Mouse (Mus musculus) stomach, embryonic 16.5 days (tissue): ENCODE measurements around the gene Col6a4. TPM values are rescaled to one million over a fixed set of nuclear protein-coding genes. Genes with fewer than 3 reads are reported as not detected.

ENCODE experiments used
- ATAC-seq: fragments of 200-750 bp; cut with Nextera tagmentation; 2 replicates; pipeline ENCODE4 v1.8.0; 2017; ENCODE audit warnings: moderate number of reproducible peaks, moderate TSS enrichment; ENCODE audit not compliant: insufficient read depth, low FRiP score
- H3K27ac ChIP-seq: fragments of 300-500 bp; sonication (generic); 2 replicates; pipeline ENCODE4 v1.5.1; 2014; ENCODE audit warnings: low read length
- H3K27me3 ChIP-seq: fragments of 300-500 bp; sonication (generic); 2 replicates; pipeline ENCODE4 v1.6.1; 2014; ENCODE audit warnings: low read length, control low read depth, mixed read lengths; ENCODE audit not compliant: control insufficient read depth, insufficient read depth
- H3K36me3 ChIP-seq: fragments of 300-500 bp; sonication (generic); 2 replicates; pipeline ENCODE4 v1.6.1; 2014; ENCODE audit warnings: low read length; ENCODE audit not compliant: control insufficient read depth, insufficient read depth
- H3K4me1 ChIP-seq: fragments of 300-500 bp; sonication (generic); 2 replicates; pipeline ENCODE4 v1.6.1; 2014; ENCODE audit warnings: low read length, control low read depth, mixed read lengths; ENCODE audit not compliant: control insufficient read depth, insufficient read depth
- H3K4me2 ChIP-seq: fragments of 300-500 bp; sonication (generic); 2 replicates; pipeline ENCODE4 v1.6.1; 2014; ENCODE audit warnings: low read depth, low read length, mixed read lengths
- H3K4me3 ChIP-seq: fragments of 300-500 bp; sonication (generic); replicated peaks from 2 replicates; pipeline ENCODE4 v1.5.1; 2014; ENCODE audit warnings: mild to moderate bottlenecking, low read length
- H3K9ac ChIP-seq: fragments of 300-500 bp; sonication (generic); 2 replicates; pipeline ENCODE4 v1.6.1; 2014; ENCODE audit warnings: low read length
- H3K9me3 ChIP-seq: fragments of 300-500 bp; sonication (generic); replicated peaks from 2 replicates; pipeline ENCODE4 v1.6.1; 2016; ENCODE audit warnings: low read length, control low read depth; ENCODE audit not compliant: control insufficient read depth
- WGBS: fragments of 180-500 bp; shearing (Covaris S2); extraction: QIAGEN DNeasy Blood & Tissue Kit; methylation state at CpG from one replicate; pipeline ENCODE4 v1.1.7; 2014; 5-methylcytosine and 5-hydroxymethylcytosine counted together
- polyA plus RNA-seq: library from polyadenylated mRNA; unstranded; fragments of >200 nt; fragmentation: Nextera tagmentation; extraction: Ambion mirVana; gene quantifications from 2 replicates; pipeline ENCODE4 v1.2.1, GENCODE M21; 2015

Col6a4 gene
- polyA plus RNA-seq, 1 experiment from 2014 or later: 46.3 TPM

DNA sequence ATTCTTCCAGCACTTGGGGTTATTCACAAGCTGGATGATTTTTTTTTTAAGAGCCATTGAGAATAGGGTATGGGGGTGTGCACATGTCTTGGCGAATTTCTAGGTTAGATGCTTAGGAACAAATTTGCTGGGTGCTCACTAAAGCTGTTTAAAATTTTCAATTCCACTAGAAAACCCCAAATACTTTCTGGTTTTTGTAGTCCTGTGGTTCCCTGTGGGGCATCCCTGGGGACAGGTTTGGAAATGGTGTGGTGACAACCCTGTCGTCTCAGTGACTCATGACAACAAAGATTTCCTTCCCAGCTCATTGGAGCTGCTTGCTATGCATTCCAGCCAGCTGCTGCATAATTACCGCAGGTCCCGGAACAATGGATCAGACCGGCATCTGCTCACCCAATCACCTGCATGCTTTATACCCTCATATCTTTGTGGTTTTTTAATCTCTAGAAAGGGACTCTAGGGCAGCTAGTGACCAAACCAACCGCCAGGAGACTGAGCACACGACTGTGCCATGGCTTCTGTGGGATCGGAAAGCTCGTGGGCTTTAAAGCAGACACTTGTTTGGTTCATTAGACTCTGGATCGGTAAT lies 111.6 kb downstream of the Col6a4 start:
- no peak overlapping the region for H3K27ac ChIP-seq
- no peak overlapping the region for H3K4me2 ChIP-seq
- H3K27me3 ChIP-seq: no peaks in the 10 kb centered on the region
- WGBS: 43% methylated on average over 10 of the region's 10 CpGs
- H3K4me1 ChIP-seq: no peaks in the 10 kb centered on the region
- H3K9ac ChIP-seq: no peak overlapping the region
- H3K4me3 ChIP-seq: no peak overlapping the region
- no peak for ATAC-seq
- H3K9me3 ChIP-seq: no peaks in the 10 kb centered on the region
- H3K36me3 ChIP-seq: no peaks in the 10 kb centered on the region

DNA sequence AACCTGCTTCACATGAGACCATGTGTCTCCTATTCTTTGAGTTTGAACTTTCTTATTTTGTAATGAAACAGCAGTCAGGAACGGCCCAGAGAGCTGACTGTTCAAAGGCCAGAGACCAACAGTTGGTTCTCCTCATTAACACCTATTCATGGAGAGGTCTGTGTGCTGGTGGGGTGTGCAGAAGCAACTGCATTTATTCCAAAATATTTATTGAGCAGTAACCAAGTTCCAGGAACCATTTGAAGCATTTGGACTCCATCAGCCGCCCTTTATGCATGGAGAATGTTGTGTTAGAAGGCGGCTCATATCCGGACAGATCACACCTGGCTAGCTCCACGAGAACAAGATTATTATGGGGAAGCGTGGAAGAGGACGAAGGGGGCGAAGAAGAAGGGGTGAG lies 118.1 kb downstream of the Col6a4 start:
- H3K27ac ChIP-seq: no peak overlapping the region
- H3K4me1 ChIP-seq: no peaks in the 10 kb centered on the region
- no peaks in the 10 kb centered on the region for H3K36me3 ChIP-seq
- no peaks in the 10 kb centered on the region for H3K9me3 ChIP-seq
- no peak overlapping the region for H3K9ac ChIP-seq
- H3K4me2 ChIP-seq: no peak overlapping the region
- WGBS: 74% methylated on average over 8 of the region's 8 CpGs
- no peaks in the 10 kb centered on the region for H3K27me3 ChIP-seq
- ATAC-seq: no peak; the same call in 1 of the 2 replicates
- no peak overlapping the region for H3K4me3 ChIP-seq

- H3K27me3 ChIP-seq: no peaks in the 10 kb centered on the region
- no peaks in the 10 kb centered on the region for H3K4me1 ChIP-seq
- H3K36me3 ChIP-seq: no peaks in the 10 kb centered on the region
- WGBS: 21% methylated on average over 13 of the region's 13 CpGs
- H3K9ac ChIP-seq: no peak overlapping the region
- H3K4me2 ChIP-seq: 0 out of 2 replicates have a peak overlapping the region, but pooled peaks have one; percentile 17
- H3K9me3 ChIP-seq: no peaks in the 10 kb centered on the region
- H3K27ac ChIP-seq: no peak overlapping the region
- no peak overlapping the region for H3K4me3 ChIP-seq
- no peak for ATAC-seq
These were observed 119.7 kb downstream of the Col6a4 start for GRCm38 (mm10) chr9:105976871-105977270.

DNA sequence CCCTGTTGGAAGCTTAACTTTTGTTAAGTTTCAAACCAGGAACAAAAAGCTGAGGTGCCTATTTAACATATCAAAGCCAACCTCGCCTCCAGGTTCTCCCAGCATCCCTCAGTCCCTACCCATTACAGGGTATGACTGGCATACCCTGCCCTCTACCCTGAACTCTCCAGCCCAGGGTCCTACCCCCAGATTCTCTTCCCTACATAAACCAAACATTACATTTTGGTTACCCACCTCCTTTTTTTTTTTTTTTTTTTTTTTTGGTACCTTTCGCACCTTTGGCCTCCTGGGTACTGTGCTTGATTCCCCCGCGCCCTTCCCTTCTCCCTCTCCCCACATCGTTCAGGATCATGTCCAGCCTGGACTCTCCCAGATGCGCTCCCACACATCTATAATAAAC lies 120.3 kb downstream of the Col6a4 start:
- 48% methylated on average over 6 of the region's 6 CpGs for WGBS
- no peaks in the 10 kb centered on the region for H3K36me3 ChIP-seq
- H3K27ac ChIP-seq: no peak overlapping the region

GRCm38 (mm10) chr9:105973736-105974135 lies 122.8 kb downstream of the Col6a4 start:
- no peak overlapping the region for H3K4me3 ChIP-seq
- no peak for ATAC-seq
- no peaks in the 10 kb centered on the region for H3K36me3 ChIP-seq
- H3K4me1 ChIP-seq: no peaks in the 10 kb centered on the region
- no peaks in the 10 kb centered on the region for H3K9me3 ChIP-seq
- H3K9ac ChIP-seq: no peak overlapping the region
- H3K27ac ChIP-seq: peak overlapping the region; percentile 64; the same call in 1 of the 2 replicates
- H3K4me2 ChIP-seq: no peak overlapping the region
- no peaks in the 10 kb centered on the region for H3K27me3 ChIP-seq
- whole genome bisulfite sequencing: 24% methylated on average over 1 of the region's 1 CpGs

More for the DNA sequence above, 120.3 kb downstream of the Col6a4 start:
- H3K4me2 ChIP-seq: no peak overlapping the region
- no peaks in the 10 kb centered on the region for H3K4me1 ChIP-seq
- no peak overlapping the region for H3K4me3 ChIP-seq
- no peaks in the 10 kb centered on the region for H3K27me3 ChIP-seq
- no peak overlapping the region for H3K9ac ChIP-seq
- ATAC-seq: no peak
- no peaks in the 10 kb centered on the region for H3K9me3 ChIP-seq

- Histone ChIP-seq H3K36me3 (no peaks in the 10 kb centered on the region), H3K9me3 (no peaks in the 10 kb centered on the region), H3K4me1 (no peaks in the 10 kb centered on the region), H3K4me2 (no peak overlapping the region), H3K4me3 (no peak overlapping the region), H3K27ac (peak overlapping the region; percentile 2; the same call in 1 of the 2 replicates), H3K27me3 (no peaks in the 10 kb centered on the region), H3K9ac (no peak overlapping the region)
- ATAC-seq: no peak
- WGBS: 92% methylated on average over 3 of the region's 3 CpGs
These were observed 124.6 kb downstream of the Col6a4 start for GRCm38 (mm10) chr9:105972031-105972430.

DNA sequence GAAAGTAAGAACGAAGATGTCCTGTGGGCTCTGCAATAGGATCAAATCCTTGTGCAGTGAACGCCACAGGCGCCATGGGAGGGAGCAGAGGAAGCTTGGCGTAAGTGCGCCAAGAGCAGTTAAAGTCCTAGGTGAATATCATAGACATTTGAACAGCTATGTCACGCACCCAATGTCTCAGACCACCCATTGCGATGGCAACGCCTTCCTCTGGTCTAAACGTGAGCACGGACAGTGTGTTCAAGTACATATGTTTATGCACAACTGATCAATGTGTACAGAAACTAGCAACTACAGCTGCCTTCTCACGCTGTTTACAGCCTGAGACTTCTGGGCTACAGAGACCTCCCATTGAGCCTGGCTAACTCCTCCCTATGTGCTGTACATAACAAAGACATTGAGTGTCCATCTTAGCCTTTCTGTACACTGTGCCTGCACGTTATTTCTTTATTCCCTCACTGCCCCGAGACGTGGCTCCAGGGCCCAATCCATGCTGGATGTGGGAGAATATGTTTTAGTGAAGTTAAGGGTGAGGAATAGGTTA lies 125.2 kb downstream of the Col6a4 start:
- no peak overlapping the region for H3K9ac ChIP-seq
- peak overlapping the region; percentile 72; the same call in 1 of the 2 replicates for H3K27ac ChIP-seq
- peak; percentile 68 for ATAC-seq
- no peak overlapping the region for H3K4me2 ChIP-seq
- no peaks in the 10 kb centered on the region for H3K9me3 ChIP-seq
- H3K4me3 ChIP-seq: no peak overlapping the region
- H3K27me3 ChIP-seq: no peaks in the 10 kb centered on the region
- 82% methylated on average over 14 of the region's 14 CpGs for whole genome bisulfite sequencing
- H3K36me3 ChIP-seq: no peaks in the 10 kb centered on the region
- no peaks in the 10 kb centered on the region for H3K4me1 ChIP-seq

DNA sequence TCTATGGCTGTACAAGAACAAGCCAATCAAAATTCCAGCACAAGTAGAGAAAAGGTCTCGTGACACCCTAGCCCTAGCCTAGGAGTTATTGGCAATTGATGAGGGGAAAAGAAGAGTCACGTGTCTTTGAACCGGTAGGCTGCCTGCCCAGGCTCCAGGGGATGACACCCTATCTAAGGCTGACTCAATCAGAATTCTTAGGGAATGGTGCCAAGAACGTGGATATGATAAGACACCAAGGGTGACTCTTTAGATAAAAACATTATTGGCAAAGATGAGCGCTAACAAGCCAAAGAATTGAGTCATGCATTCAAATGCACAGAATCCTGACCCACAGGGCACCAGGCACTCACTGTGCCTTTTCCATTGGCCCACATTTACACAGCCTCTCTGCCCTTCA lies 125.7 kb downstream of the Col6a4 start:
- H3K4me3 ChIP-seq: no peak overlapping the region
- no peak for ATAC-seq
- H3K9ac ChIP-seq: no peak overlapping the region
- H3K36me3 ChIP-seq: no peaks in the 10 kb centered on the region
- H3K9me3 ChIP-seq: no peaks in the 10 kb centered on the region
- H3K27ac ChIP-seq: peak overlapping the region; percentile 72
- H3K27me3 ChIP-seq: no peaks in the 10 kb centered on the region
- no peak overlapping the region for H3K4me2 ChIP-seq
- WGBS: 82% methylated on average over 5 of the region's 5 CpGs
- no peaks in the 10 kb centered on the region for H3K4me1 ChIP-seq

DNA sequence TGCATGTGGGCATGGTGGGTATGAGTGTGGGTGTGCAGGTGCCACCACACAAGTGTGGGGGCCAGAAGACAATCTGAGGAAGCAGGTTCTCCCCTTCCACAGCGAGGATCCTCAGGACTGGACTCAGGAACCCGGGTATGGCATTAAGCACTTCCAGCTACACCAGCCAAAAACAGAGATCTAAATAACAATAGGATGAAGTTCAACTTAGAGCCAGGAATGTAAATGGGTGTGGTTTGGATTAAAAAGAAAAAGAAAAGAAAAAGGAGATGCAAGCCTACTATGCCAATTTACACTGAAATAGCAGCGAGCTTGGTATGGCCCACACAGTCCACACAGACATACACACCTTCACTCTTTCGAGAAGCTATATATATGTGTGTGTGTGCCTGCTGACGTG lies 128.6 kb downstream of the Col6a4 start:
- H3K36me3 ChIP-seq: no peaks in the 10 kb centered on the region
- 76% methylated on average over 5 of the region's 5 CpGs for WGBS
- ATAC-seq: no peak
- no peaks in the 10 kb centered on the region for H3K9me3 ChIP-seq
- H3K9ac ChIP-seq: no peak overlapping the region
- no peak overlapping the region for H3K4me2 ChIP-seq
- no peaks in the 10 kb centered on the region for H3K4me1 ChIP-seq
- no peaks in the 10 kb centered on the region for H3K27me3 ChIP-seq
- no peak overlapping the region for H3K27ac ChIP-seq
- no peak overlapping the region for H3K4me3 ChIP-seq
